Comparison of ENCODE assay signal across 9 mouse cellular contexts in genomic region chr10:80627685-80628084, GRCm38 (mm10). TPM values are rescaled to one million over a fixed set of nuclear protein-coding genes. Genes with fewer than 3 reads are reported as not detected.
A peak's percentile ranks its signal among the peaks of the same experiment; 100 is the strongest.
DNase-seq lines count a peak whose midpoint lies in the region; ATAC-seq lines count a peak whose summit lies in the region.
"Had no signal": no experiment of that assay in that cellular context is flagged by ENCODE, and none has a peak within 500 bp of the region (broad histone marks: within the 10 kb centered on the region; RNA-seq: fewer than 3 reads in every experiment).

No protein-coding gene starts in this region.

- 9% methylated on average over 2 of the region's 2 CpGs for WGBS in heart, embryonic 14.5 days
- 34% methylated on average over 2 of the region's 2 CpGs for WGBS in liver, embryonic 13.5 days (ENCODE audit: insufficient replicate concordance)

- no peak overlapping the region for H3K4me3 ChIP-seq in heart, embryonic 14.5 days (ENCODE audit: control insufficient read depth in 1 of 2, insufficient read depth in 1 of 2, low read depth in 1 of 2, low read length in 2 of 2)
- no peak overlapping the region for H3K4me3 ChIP-seq in liver, embryonic 13.5 days (replicated peaks)

- H3K36me3 ChIP-seq in heart, embryonic 14.5 days (ENCODE audit: control insufficient read depth, insufficient read depth, low read length) = peaks cover 6% of the 10 kb centered on the region
- H3K36me3 ChIP-seq in liver, embryonic 13.5 days = peaks cover 8% of the 10 kb centered on the region

- 0 out of 2 replicates have a peak, but pooled peaks have one; percentile 23 for ATAC-seq in heart, embryonic 14.5 days (ENCODE audit: insufficient number of reproducible peaks, insufficient read depth, low FRiP score, low read depth)
- 0 out of 2 replicates have a peak, but pooled peaks have one; percentile 13 for ATAC-seq in liver, embryonic 13.5 days (ENCODE audit: low read depth)

- peak; percentile 51 for DNase-seq in gastrocnemius, adult 18-20 months (ENCODE audit: low spot score)
- no peak for DNase-seq in gastrocnemius, postnatal 4 days (ENCODE audit: low spot score in 2 of 2)
- DNase-seq in MN1 (ENCODE audit: low spot score) = peak; percentile 79
- DNase-seq in liver, embryonic 13.5 days = no peak
- DNase-seq in spleen, adult 12 weeks (ENCODE audit: low spot score) = no peak
- DNase-seq in thymus, postnatal 0 days (ENCODE audit: low spot score) = no peak
- DNase-seq in spleen, postnatal 14 days (ENCODE audit: low spot score in 2 of 2) = no peak

- no peaks in the 10 kb centered on the region for H3K27me3 ChIP-seq in heart, embryonic 14.5 days (ENCODE audit: control insufficient read depth, insufficient read depth, low read length)
- H3K27me3 ChIP-seq in liver, embryonic 13.5 days = no peaks in the 10 kb centered on the region

- no peaks in the 10 kb centered on the region for H3K9me3 ChIP-seq in heart, embryonic 14.5 days (ENCODE audit: control insufficient read depth, low read length)
- no peaks in the 10 kb centered on the region for H3K9me3 ChIP-seq in liver, embryonic 13.5 days (replicated peaks)

- H3K4me2 ChIP-seq in heart, embryonic 14.5 days (ENCODE audit: low read length) = 0 out of 2 replicates have a peak overlapping the region, but pooled peaks have one; percentile 27
- H3K4me2 ChIP-seq in liver, embryonic 13.5 days = no peak overlapping the region

- H3K4me1 ChIP-seq in heart, embryonic 14.5 days (ENCODE audit: control insufficient read depth in 2 of 2, insufficient read depth in 2 of 2, low read length in 2 of 2) = peaks cover 39 to 60% of the 10 kb centered on the region in 2 experiments
- peaks cover 73% of the 10 kb centered on the region for H3K4me1 ChIP-seq in liver, embryonic 13.5 days (replicated peaks)

- H3K9ac ChIP-seq in heart, embryonic 14.5 days (ENCODE audit: low read length) = peak overlapping the region; percentile 56
- peak overlapping the region; percentile 30; the same call in 1 of the 2 replicates for H3K9ac ChIP-seq in liver, embryonic 13.5 days
- H3K9ac ChIP-seq: liver, embryonic 14.5 days had no signal

- 0 out of 4 replicates have a peak overlapping the region, but pooled peaks of 1 of the 2 experiments have one; percentile 12 for H3K27ac ChIP-seq in heart, embryonic 14.5 days (replicated peaks in 1 of 2; ENCODE audit: control insufficient read depth in 1 of 2, insufficient read depth in 1 of 2, low read depth in 2 of 2, low read length in 2 of 2)
- H3K27ac ChIP-seq in liver, embryonic 13.5 days = peak overlapping the region; percentile 6
- H3K27ac ChIP-seq: liver, embryonic 14.5 days had no signal

RNA-seq across cellular contexts. Expression of gene Csnk1g2, which starts 5.0 kb away (rescaled TPM):
- 100 to 1,000 TPM in 1 of 2 experiments, 10 to 100 TPM in 1; 97.2 to 128 TPM for total RNA-seq in gastrocnemius, adult 18-20 months (2021)
- total RNA-seq in gastrocnemius, postnatal 4 days (2021) = 100 to 1,000 TPM; 167 to 169 TPM
- polyA plus RNA-seq in heart, embryonic 14.5 days (2014; fragmentation: Nextera tagmentation; extraction: Ambion mirVana) = 64.8 and 65.0 TPM in 2 replicates
- 46.0 and 51.1 TPM in 2 replicates for polyA plus RNA-seq in liver, embryonic 13.5 days (2015; fragmentation: Nextera tagmentation; extraction: Ambion mirVana)
- 153 and 160 TPM in 2 replicates for polyA plus RNA-seq in thymus, postnatal 0 days (2015; fragmentation: Nextera tagmentation; extraction: Ambion mirVana)

RNA-seq across cellular contexts. Expression of gene Gm49322, which starts 21.9 kb away (rescaled TPM):
- total RNA-seq in gastrocnemius, adult 18-20 months (2021) = under 1 TPM; 0.14 to 0.26 TPM
- total RNA-seq in gastrocnemius, postnatal 4 days (2021) = 1 to 10 TPM; 1.1 to 1.7 TPM
- polyA plus RNA-seq in heart, embryonic 14.5 days (2014; fragmentation: Nextera tagmentation; extraction: Ambion mirVana) = 0.88 and 1.4 TPM in 2 replicates
- 1.4 and 1.5 TPM in 2 replicates for polyA plus RNA-seq in liver, embryonic 13.5 days (2015; fragmentation: Nextera tagmentation; extraction: Ambion mirVana)
- 2.8 and 4.2 TPM in 2 replicates for polyA plus RNA-seq in thymus, postnatal 0 days (2015; fragmentation: Nextera tagmentation; extraction: Ambion mirVana)

RNA-seq across cellular contexts. Expression of gene Adat3, which starts 25.0 kb away (rescaled TPM):
- total RNA-seq in gastrocnemius, adult 18-20 months (2021) = under 1 TPM in 1 of 2 experiments, not detected in 1; 0.69 TPM
- total RNA-seq in gastrocnemius, postnatal 4 days (2021) = 1 to 10 TPM; 3.0 to 3.2 TPM
- 2.6 and 3.6 TPM in 2 replicates for polyA plus RNA-seq in heart, embryonic 14.5 days (2014; fragmentation: Nextera tagmentation; extraction: Ambion mirVana)
- polyA plus RNA-seq in liver, embryonic 13.5 days (2015; fragmentation: Nextera tagmentation; extraction: Ambion mirVana) = 5.7 and 6.3 TPM in 2 replicates
- polyA plus RNA-seq in thymus, postnatal 0 days (2015; fragmentation: Nextera tagmentation; extraction: Ambion mirVana) = 6.9 and 10.2 TPM in 2 replicates

RNA-seq across cellular contexts. Expression of gene Scamp4, which starts 25.0 kb away (rescaled TPM):
- total RNA-seq in gastrocnemius, adult 18-20 months (2021) = 10 to 100 TPM; 19.0 to 20.1 TPM
- 10 to 100 TPM; 27.4 to 27.9 TPM for total RNA-seq in gastrocnemius, postnatal 4 days (2021)
- polyA plus RNA-seq in heart, embryonic 14.5 days (2014; fragmentation: Nextera tagmentation; extraction: Ambion mirVana) = 65.9 and 67.1 TPM in 2 replicates
- 52.0 and 54.6 TPM in 2 replicates for polyA plus RNA-seq in liver, embryonic 13.5 days (2015; fragmentation: Nextera tagmentation; extraction: Ambion mirVana)
- polyA plus RNA-seq in thymus, postnatal 0 days (2015; fragmentation: Nextera tagmentation; extraction: Ambion mirVana) = 50.4 and 52.9 TPM in 2 replicates

RNA-seq across cellular contexts. Expression of gene Btbd2, which starts 29.2 kb away (rescaled TPM):
- total RNA-seq in gastrocnemius, adult 18-20 months (2021) = 10 to 100 TPM; 38.5 to 40.0 TPM
- 10 to 100 TPM; 50.7 to 50.8 TPM for total RNA-seq in gastrocnemius, postnatal 4 days (2021)
- polyA plus RNA-seq in heart, embryonic 14.5 days (2014; fragmentation: Nextera tagmentation; extraction: Ambion mirVana) = 49.4 and 53.8 TPM in 2 replicates
- 11.5 and 12.7 TPM in 2 replicates for polyA plus RNA-seq in liver, embryonic 13.5 days (2015; fragmentation: Nextera tagmentation; extraction: Ambion mirVana)
- polyA plus RNA-seq in thymus, postnatal 0 days (2015; fragmentation: Nextera tagmentation; extraction: Ambion mirVana) = 31.6 and 31.9 TPM in 2 replicates

Comparison
In these comparisons a context has a peak if more than half of its experiments do, and no peak if none do; other contexts are left out.
1. DNase-seq: peak in gastrocnemius, adult 18-20 months (single experiment) and MN1 (single experiment); none in gastrocnemius, postnatal 4 days (0 of 2), liver, embryonic 13.5 days (single experiment), spleen, adult 12 weeks (single experiment), thymus, postnatal 0 days (single experiment) and spleen, postnatal 14 days (0 of 2).